Mouse (Mus musculus): ENCODE results near the gene Trank1. TPM values are rescaled to one million over a fixed set of nuclear protein-coding genes. Genes with fewer than 3 reads are reported as not detected.

Gene Trank1
- polyA plus RNA-seq, 1 experiment from 2014 or later = 0.04 TPM

Other genes with a start within 250 kb of the Trank1 start
- gene Lrrfip2, start 194.1 kb upstream of the Trank1 start, polyA plus RNA-seq (2016; fragmentation: Nextera tagmentation; extraction: Ambion mirVana) = 38.2 and 39.7 TPM in 2 replicates
- gene Mlh1, start 39.9 kb upstream of the Trank1 start, polyA plus RNA-seq (2016; fragmentation: Nextera tagmentation; extraction: Ambion mirVana) = 49.8 and 50.7 TPM in 2 replicates
- gene Epm2aip1, start 39.8 kb upstream of the Trank1 start, polyA plus RNA-seq (2016; fragmentation: Nextera tagmentation; extraction: Ambion mirVana) = 26.1 and 35.8 TPM in 2 replicates
- 0.20 and 0.31 TPM in 2 replicates for gene Dclk3, start 127.3 kb downstream of the Trank1 start, polyA plus RNA-seq (2016; fragmentation: Nextera tagmentation; extraction: Ambion mirVana)